Mouse (Mus musculus): Measurements from ENCODE around the gene Nkain1. TPM values are rescaled to one million over a fixed set of nuclear protein-coding genes. Genes with fewer than 3 reads are reported as not detected.

Nkain1 gene
- polyA plus RNA-seq, 1 experiment = 2.4 TPM

- Histone ChIP-seq H3K4me1 (replicated peaks; ENCODE audit: control insufficient read depth, insufficient read depth, low read length) (no peaks in the 10 kb centered on the region), H3K27ac (ENCODE audit: control insufficient read depth, insufficient read depth, low read length) (no peak overlapping the region), H3K36me3 (ENCODE audit: control insufficient read depth, insufficient read depth, low read length) (no peaks in the 10 kb centered on the region), H3K27me3 (ENCODE audit: control insufficient read depth, insufficient read depth, low read length) (no peaks in the 10 kb centered on the region), H3K4me3 (ENCODE audit: control insufficient read depth, insufficient read depth, low read length) (no peak overlapping the region)
- 87% methylated on average over 9 of the region's 9 CpGs for WGBS
- DNase-seq = no peak
- TF ChIP-seq CTCF (IDR thresholded peaks at IDR 0.05; ENCODE audit: borderline replicate concordance, control insufficient read depth, extremely low read depth, insufficient read depth, low read length, poor library complexity) (no peak), POLR2A (IDR thresholded peaks at IDR 0.05; ENCODE audit: control insufficient read depth, extremely low read depth, insufficient read depth, low read length, poor library complexity) (no peak)
Measured at GRCm38 (mm10) chr4:130563260-130563756, 10.7 kb downstream of the Nkain1 start.

DNA sequence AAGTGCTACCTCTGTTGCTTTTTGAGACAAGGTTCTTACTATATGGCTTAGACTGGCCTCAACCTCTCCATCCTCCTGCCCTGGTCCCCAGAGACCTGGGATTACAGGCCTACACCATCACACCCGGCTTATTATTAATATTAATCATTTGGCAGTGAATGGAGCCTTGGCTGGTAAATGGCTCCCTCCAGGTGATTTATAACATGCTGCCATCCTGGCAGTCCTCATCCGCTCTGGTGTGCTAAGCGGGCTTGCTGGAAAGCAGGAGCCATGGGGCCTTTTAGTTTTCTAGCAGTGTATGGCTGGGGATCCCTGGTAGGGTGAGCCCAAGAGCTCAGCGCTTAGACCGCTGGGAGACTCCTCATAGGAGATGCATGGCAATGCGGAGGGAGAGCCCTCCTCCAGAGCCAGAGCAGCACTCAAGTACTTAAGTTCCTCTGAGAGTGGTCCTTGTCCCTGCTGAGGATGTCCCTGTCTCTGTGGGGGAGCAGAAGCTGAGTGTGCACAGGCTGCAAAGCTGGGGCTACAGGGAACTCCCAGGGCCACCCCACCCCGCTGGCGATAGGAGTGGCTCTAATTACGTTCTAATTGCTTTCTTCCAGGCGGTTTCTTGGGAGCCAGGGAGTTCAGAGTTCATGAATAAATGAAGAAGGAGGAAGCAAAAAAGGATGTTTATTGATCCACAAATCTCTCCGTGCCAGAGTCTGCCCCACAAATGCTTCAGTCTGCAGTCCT, 13.2 kb downstream of the Nkain1 start:
- WGBS = 79% methylated on average over 11 of the region's 11 CpGs
- no peak overlapping the region for H3K4me3 ChIP-seq (ENCODE audit: control insufficient read depth, insufficient read depth, low read length)
- no peaks in the 10 kb centered on the region for H3K27me3 ChIP-seq (ENCODE audit: control insufficient read depth, insufficient read depth, low read length)
- no peaks in the 10 kb centered on the region for H3K36me3 ChIP-seq (ENCODE audit: control insufficient read depth, insufficient read depth, low read length)
- H3K4me1 ChIP-seq (replicated peaks; ENCODE audit: control insufficient read depth, insufficient read depth, low read length) = no peaks in the 10 kb centered on the region
- TF ChIP-seq CTCF (IDR thresholded peaks at IDR 0.05; ENCODE audit: borderline replicate concordance, control insufficient read depth, extremely low read depth, insufficient read depth, low read length, poor library complexity) (no peak), POLR2A (IDR thresholded peaks at IDR 0.05; ENCODE audit: control insufficient read depth, extremely low read depth, insufficient read depth, low read length, poor library complexity) (no peak)
- DNase-seq = no peak
- no peak overlapping the region for H3K27ac ChIP-seq (ENCODE audit: control insufficient read depth, insufficient read depth, low read length)

GRCm38 (mm10) chr4:130559220-130559619, 14.8 kb downstream of the Nkain1 start:
- WGBS = 93% methylated on average over 3 of the region's 3 CpGs
- Histone ChIP-seq H3K4me3 (ENCODE audit: control insufficient read depth, insufficient read depth, low read length) (no peak overlapping the region), H3K27ac (ENCODE audit: control insufficient read depth, insufficient read depth, low read length) (no peak overlapping the region), H3K27me3 (ENCODE audit: control insufficient read depth, insufficient read depth, low read length) (no peaks in the 10 kb centered on the region), H3K4me1 (replicated peaks; ENCODE audit: control insufficient read depth, insufficient read depth, low read length) (no peaks in the 10 kb centered on the region), H3K36me3 (ENCODE audit: control insufficient read depth, insufficient read depth, low read length) (no peaks in the 10 kb centered on the region)
- no peak for DNase-seq
- TF ChIP-seq CTCF (IDR thresholded peaks at IDR 0.05; ENCODE audit: borderline replicate concordance, control insufficient read depth, extremely low read depth, insufficient read depth, low read length, poor library complexity) (no peak), POLR2A (IDR thresholded peaks at IDR 0.05; ENCODE audit: control insufficient read depth, extremely low read depth, insufficient read depth, low read length, poor library complexity) (no peak)

GRCm38 (mm10) chr4:130557852-130558251, 16.1 kb downstream of the Nkain1 start:
- Histone ChIP-seq H3K4me1 (replicated peaks; ENCODE audit: control insufficient read depth, insufficient read depth, low read length) (no peaks in the 10 kb centered on the region), H3K36me3 (ENCODE audit: control insufficient read depth, insufficient read depth, low read length) (no peaks in the 10 kb centered on the region), H3K27ac (ENCODE audit: control insufficient read depth, insufficient read depth, low read length) (no peak overlapping the region), H3K4me3 (ENCODE audit: control insufficient read depth, insufficient read depth, low read length) (no peak overlapping the region), H3K27me3 (ENCODE audit: control insufficient read depth, insufficient read depth, low read length) (no peaks in the 10 kb centered on the region)
- TF ChIP-seq POLR2A (IDR thresholded peaks at IDR 0.05; ENCODE audit: control insufficient read depth, extremely low read depth, insufficient read depth, low read length, poor library complexity) = no peak
- TF ChIP-seq CTCF (IDR thresholded peaks at IDR 0.05; ENCODE audit: borderline replicate concordance, control insufficient read depth, extremely low read depth, insufficient read depth, low read length, poor library complexity) = no peak
- 85% methylated on average over 12 of the region's 12 CpGs for WGBS
- DNase-seq = no peak

DNA sequence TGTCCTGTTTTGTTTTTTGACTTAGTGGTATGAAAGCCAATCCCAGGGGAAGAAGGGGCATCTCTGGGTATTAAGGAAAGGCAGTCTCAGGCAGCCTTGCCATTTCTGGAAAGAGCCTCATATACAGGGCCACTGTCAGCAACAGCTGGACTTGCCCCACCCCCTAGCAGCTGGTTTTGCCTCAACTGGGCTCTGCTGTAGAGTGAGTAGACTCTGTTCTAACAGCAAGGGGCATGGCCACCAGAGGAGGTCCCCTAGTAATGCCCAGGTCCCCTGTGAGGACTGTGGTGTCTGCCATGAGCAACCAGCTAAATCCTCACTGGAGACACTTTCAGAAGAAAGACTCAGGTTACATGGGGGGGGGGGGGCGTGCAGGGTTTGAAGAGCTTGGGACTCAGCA, 17.0 kb downstream of the Nkain1 start:
- TF ChIP-seq CTCF (IDR thresholded peaks at IDR 0.05; ENCODE audit: borderline replicate concordance, control insufficient read depth, extremely low read depth, insufficient read depth, low read length, poor library complexity) (no peak), POLR2A (IDR thresholded peaks at IDR 0.05; ENCODE audit: control insufficient read depth, extremely low read depth, insufficient read depth, low read length, poor library complexity) (no peak)
- DNase-seq = no peak
- H3K4me1 ChIP-seq (replicated peaks; ENCODE audit: control insufficient read depth, insufficient read depth, low read length) = no peaks in the 10 kb centered on the region
- H3K27ac ChIP-seq (ENCODE audit: control insufficient read depth, insufficient read depth, low read length) = no peak overlapping the region
- 100% methylated on average over 1 of the region's 1 CpGs for WGBS
- no peaks in the 10 kb centered on the region for H3K36me3 ChIP-seq (ENCODE audit: control insufficient read depth, insufficient read depth, low read length)
- no peaks in the 10 kb centered on the region for H3K27me3 ChIP-seq (ENCODE audit: control insufficient read depth, insufficient read depth, low read length)
- no peak overlapping the region for H3K4me3 ChIP-seq (ENCODE audit: control insufficient read depth, insufficient read depth, low read length)

- H3K27me3 ChIP-seq (ENCODE audit: control insufficient read depth, insufficient read depth, low read length) = no peaks in the 10 kb centered on the region
- 86% methylated on average over 5 of the region's 5 CpGs for WGBS
- TF ChIP-seq POLR2A (IDR thresholded peaks at IDR 0.05; ENCODE audit: control insufficient read depth, extremely low read depth, insufficient read depth, low read length, poor library complexity) = no peak
- TF ChIP-seq CTCF (IDR thresholded peaks at IDR 0.05; ENCODE audit: borderline replicate concordance, control insufficient read depth, extremely low read depth, insufficient read depth, low read length, poor library complexity) = no peak
- H3K36me3 ChIP-seq (ENCODE audit: control insufficient read depth, insufficient read depth, low read length) = no peaks in the 10 kb centered on the region
- H3K4me3 ChIP-seq (ENCODE audit: control insufficient read depth, insufficient read depth, low read length) = no peak overlapping the region
- H3K27ac ChIP-seq (ENCODE audit: control insufficient read depth, insufficient read depth, low read length) = no peak overlapping the region
- no peak for DNase-seq
- H3K4me1 ChIP-seq (replicated peaks; ENCODE audit: control insufficient read depth, insufficient read depth, low read length) = no peaks in the 10 kb centered on the region
Measured at GRCm38 (mm10) chr4:130556224-130556623, 17.7 kb downstream of the Nkain1 start.

Measured in thymus, adult 2 months (tissue).